Mouse (Mus musculus): ENCODE data around the gene Cacna1e.

GRCm38 (mm10) chr1:154794518-154794951 lies 89.8 kb downstream of the Cacna1e start:
- TF ChIP-seq CTCF (conservative IDR thresholded peaks at IDR 0.05; ENCODE audit: low read length) (no peak), POU5F1 (IDR thresholded peaks at IDR 0.05; ENCODE audit: borderline replicate concordance, low read length) (no peak)
